Mouse (Mus musculus) frontal cortex, adult 2 months (tissue): ENCODE data around the gene 1810010D01Rik. TPM values are rescaled to one million over a fixed set of nuclear protein-coding genes. Genes with fewer than 3 reads are reported as not detected.

Experiments used
- DNase-seq, 2 experiments: peaks; one replicate each; pipeline ENCODE4 v3.0.0; 2022; ENCODE audit warnings: low spot score in 1 of 2; ENCODE audit errors: extremely low spot score in 1 of 2
- polyA plus RNA-seq: library from polyadenylated mRNA; depleted of rRNA; stranded (reverse); fragments of >200 nt; gene quantifications from 2 replicates; pipeline ENCODE4 v1.2.3, GENCODE M21; 2012

Gene 1810010D01Rik
- polyA plus RNA-seq, 1 experiment: 2.7 TPM

GRCm38 (mm10) chr7:145215476-145215875 is 7.6 kb upstream of the 1810010D01Rik start:
- DNase-seq: no peak

DNA sequence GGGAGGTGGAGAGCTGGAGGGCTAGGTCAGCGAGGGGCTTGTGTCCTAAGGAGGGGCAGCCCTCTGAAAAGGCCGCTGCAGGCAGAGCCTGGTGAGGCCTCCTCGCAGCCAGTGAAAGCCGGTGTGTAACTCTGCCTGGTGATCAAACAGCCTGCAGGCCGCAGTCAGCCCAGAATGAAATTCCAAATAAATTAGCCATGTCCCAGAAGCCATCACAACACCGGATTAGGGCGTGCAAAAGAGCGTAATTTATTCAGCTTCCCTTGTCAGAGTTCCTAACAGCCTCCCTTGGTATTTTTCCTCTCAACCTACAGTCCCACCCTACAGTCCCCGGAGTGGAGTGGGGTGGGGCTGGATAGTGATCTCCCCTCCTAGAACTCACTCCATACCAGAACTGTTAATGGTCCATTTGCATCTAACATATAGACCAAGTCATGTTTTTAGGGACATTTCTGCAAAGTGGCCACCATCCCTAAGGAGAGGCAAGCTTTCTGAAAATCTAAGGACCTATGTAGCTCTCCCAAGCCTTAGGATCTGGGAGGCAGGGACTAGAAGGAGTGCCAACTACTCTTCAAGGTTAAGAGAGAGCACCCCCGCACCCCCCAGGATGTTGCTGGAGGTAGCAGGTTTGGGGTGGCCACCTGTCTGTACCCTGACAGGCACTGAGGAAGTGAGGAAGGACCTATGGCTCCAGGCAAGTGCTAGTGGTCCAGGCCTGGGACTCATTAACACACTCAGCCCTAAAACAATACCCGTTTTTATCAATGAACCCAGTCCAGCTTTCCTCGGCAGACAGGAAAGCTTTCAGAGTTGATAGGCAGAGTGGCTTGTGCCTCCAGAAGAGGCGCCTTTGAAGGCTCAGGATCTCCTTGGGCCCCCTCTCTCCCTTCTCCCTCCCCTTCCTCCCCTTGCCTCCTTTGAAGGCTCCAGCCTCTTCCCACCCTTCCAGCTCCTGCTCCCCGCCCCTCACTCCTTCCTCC is 4.1 kb upstream of the 1810010D01Rik start:
- DNase-seq: no peak

- no peak for DNase-seq
Observed at GRCm38 (mm10) chr7:145210477-145211070, 2.7 kb upstream of the 1810010D01Rik start.

GRCm38 (mm10) chr7:145206801-145207200 is 1.1 kb downstream of the 1810010D01Rik start:
- no peak for DNase-seq

GRCm38 (mm10) chr7:145206056-145206610 is 1.8 kb downstream of the 1810010D01Rik start:
- DNase-seq: peak; percentile 47 to 67

DNA sequence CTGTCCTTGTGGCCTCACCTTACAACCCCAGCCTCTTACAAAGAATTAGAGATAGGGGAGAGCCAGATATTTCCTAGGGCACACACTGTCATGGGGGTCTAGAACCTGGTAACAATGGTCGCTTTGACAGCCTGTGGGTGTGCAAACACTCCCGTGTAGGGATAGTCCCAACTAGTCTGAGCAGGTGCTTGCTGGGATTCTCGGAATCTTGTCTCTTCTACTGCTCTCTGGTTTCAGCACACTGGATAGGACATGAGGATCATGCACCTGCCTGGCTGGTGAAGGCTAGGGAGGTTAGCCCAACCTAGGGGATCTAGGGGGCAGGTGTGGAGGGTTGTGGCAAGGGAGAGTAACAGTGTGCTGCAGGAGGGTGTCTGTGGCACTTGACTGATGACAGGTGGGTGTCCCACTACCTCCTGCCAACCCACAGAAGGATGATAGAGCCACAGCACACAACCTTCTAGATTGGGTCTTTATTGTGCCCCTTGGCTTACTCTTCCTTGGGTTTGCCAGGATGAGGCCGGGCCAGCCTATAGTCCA is 2.5 kb downstream of the 1810010D01Rik start:
- DNase-seq: no peak

GRCm38 (mm10) chr7:145199711-145200110 is 8.2 kb downstream of the 1810010D01Rik start:
- no peak for DNase-seq

DNA sequence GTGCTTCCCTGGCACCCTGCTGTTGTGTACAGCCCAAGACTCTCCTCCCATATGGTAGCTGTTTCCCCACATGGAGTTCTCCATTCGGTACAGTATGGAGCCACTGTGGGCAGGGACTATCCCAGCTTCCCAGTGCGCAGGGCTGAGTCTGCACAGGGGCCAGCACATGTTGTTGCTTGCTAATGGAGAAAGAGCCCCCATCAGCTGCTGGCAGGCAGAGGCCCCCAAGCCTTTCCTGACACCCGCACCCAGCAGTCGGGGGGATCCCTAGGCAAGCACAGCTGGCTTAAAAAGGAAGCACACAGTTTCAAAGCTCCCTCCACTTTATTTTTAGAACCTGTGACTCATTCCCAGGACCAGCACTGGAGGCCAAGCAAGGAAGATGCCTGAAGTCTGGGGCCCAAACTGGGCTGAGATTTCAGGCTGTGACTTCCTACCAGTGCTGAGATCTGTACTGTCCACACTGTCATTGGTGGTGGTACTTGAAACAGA is 9.7 kb downstream of the 1810010D01Rik start:
- peak; percentile 32 to 71 for DNase-seq

DNA sequence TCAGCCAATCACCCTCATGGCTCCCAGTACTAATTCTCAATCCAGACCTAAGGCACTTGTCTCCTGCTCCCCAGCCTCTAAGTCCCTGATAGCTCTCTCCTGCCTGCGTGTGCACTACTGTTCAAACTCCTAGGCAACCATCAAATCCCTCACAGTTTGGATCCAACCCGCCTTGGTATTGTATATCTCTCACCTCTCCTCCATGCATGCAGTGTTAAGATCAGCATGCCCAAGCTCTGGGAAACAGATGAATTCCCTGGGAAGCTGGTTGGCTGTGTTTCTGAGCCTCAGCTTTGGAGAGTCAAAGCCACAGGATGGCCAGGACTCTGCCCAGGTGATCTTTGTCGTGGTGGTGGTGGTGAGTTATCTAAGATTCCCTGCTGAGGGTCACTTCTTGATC is 10.2 kb downstream of the 1810010D01Rik start:
- no peak for DNase-seq

GRCm38 (mm10) chr7:145197042-145197441 is 10.9 kb downstream of the 1810010D01Rik start:
- peak; percentile 92 to 96 for DNase-seq

DNA sequence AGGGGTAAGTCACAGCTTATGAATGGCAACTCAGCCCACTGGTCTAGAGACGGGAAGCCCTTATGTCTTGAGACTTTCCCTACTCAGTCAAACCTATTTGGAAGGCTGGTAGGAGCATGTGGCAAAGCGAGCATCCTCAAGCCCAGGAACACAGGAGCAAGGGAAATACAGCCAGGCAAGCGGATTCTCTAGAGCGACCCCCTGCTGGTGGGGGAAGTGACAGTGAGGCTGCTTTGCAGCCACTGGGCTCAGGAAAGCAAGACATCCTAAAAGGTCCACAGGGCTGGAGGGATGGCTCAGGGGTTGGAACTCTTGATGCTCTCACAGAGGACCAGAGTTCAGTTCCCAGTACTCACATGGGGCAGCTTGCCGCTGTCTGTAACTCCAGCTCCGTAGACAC is 11.6 kb downstream of the 1810010D01Rik start:
- DNase-seq: no peak

DNA sequence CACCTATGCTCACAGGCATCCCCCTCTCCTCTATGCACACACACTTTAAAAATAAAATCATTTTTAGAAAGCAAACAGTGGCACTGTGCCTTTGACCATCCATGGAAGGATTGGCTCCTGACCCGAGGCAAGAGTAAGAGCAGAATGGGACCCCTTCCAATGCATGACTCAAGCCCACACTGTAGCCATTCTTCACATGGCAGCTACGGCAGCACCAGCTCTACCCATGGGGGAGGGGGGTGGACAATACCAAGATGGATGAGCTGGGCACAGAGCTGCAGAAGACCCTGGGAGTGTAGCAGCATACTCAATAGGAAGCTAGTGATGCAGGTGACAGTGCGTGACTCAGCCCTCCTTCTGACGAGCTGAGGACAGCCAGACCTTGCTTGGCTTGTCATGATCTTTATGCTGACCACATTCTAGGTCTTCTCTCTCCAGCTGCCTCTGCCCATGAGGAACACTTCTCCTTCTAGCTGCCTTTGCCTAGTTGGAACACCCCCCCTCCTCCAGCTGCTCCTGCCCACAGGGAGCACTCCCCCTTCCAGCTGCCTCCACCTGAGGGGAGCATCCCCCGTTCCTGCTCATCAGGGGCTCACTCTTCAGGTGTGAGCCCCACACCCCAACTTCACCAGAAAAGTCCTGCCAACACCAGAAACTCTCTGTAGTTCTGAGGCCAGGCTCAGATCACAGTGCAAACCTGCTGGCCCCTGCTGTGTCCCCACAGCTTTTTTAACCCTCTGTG is 12.6 kb downstream of the 1810010D01Rik start:
- peak in 1 of 2 experiments; percentile 50 for DNase-seq

- DNase-seq: peak in 1 of 2 experiments; percentile 67
Observed at GRCm38 (mm10) chr7:145194455-145195161, 13.3 kb downstream of the 1810010D01Rik start.

DNA sequence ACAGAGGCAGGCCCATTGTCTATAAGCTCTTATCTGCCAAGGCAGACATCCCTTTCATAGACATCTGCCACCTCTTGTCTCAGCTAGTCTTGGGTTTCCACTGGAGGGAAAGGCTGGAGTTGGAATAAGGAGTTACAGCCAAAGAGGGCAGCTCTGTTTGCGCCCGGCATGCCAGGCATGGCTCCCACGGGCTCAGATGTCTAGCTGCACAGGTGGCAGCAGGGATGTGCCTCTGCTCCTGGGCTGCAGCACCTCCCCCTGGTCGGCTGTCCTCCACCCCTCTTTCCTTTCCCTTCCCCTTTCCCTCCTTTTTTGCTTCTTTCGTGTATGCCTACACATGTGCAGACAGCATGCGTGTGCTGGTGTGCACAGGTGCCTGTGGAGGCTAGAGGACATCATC is 15.1 kb downstream of the 1810010D01Rik start:
- DNase-seq: no peak

DNA sequence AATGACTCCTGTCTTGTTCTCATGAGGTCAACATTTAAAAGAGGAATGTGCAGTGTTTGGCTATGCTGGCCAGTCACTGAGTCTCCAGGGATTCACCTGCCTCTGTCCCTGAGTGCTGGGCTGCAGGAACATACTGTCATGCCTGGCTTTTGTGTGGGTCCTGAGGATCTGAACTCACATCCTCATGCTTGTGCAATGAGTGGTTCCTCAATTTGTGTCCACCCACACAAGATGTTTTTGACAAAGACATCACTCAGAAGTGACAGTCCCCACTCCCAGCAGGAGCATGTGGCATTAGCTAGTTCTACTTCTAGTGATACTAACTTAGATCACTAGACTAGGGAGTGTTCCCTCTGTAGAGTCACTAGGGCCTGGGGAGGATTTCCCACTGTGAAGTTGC is 17.4 kb downstream of the 1810010D01Rik start:
- no peak for DNase-seq

- DNase-seq: no peak
Observed at GRCm38 (mm10) chr7:145189342-145189741, 18.6 kb downstream of the 1810010D01Rik start.

- DNase-seq: no peak
Observed at GRCm38 (mm10) chr7:145187802-145188201, 20.1 kb downstream of the 1810010D01Rik start.

DNA sequence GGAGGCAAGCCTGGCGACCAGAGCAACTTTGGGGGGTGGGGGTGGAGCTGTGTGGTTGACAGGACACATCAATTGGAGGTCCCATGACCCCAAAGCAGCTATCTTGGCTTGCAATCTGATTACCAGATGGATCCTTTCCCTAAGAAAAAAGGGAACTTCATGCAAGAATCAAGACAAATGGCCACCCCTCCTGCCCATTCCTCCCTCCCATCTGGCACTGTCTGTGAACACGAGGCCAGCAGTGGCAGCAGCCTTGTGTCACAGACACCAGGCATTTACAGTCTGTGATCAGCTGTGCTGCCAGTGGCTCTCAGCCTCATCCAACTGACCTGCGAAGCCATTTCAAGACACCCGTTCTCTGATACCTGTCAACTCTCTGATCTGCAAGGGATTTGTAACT is 25.5 kb downstream of the 1810010D01Rik start:
- no peak for DNase-seq

DNA sequence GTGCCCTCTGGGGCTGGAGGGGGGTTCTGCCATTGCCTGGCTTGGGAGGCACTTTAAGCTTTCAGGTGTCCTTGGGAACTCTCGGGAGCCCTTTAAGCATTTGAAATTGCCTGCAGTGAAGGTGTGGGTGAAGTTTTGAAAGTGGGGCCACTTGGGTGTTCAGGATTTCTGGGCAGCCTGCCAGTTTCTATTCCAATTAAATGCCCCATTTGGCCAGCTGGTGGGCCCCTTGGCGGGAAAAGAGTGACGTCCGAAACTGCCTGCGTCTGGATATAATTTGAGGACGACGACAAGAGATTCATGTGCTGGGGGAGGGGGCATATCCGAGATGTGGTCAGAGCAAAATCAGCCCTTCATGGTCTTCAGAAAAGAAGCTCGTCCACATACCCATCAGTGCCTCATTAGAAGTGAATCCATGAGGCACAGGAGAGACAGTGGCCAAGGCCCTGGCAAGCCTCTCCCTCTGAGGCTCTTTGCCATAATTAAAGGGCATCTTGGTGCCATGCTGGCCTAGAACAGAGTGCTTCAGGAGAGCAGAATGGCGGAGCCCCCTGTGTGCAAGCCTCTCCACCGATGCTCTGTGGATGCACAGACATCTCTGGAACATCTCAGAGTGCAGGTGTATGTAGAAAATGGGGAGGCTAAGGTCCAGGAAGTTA is 26.4 kb downstream of the 1810010D01Rik start:
- no peak for DNase-seq
